Mouse (Mus musculus) heart, embryonic 12.5 days (tissue): Measurements from ENCODE around the gene Slc44a1. TPM values are rescaled to one million over a fixed set of nuclear protein-coding genes. Genes with fewer than 3 reads are reported as not detected.

Source experiments
- ATAC-seq: fragments of 200-750 bp; cut with Nextera tagmentation; 2 replicates; pipeline ENCODE4 v1.8.0; 2017; ENCODE audit warnings: moderate TSS enrichment, moderate library complexity; ENCODE audit not compliant: insufficient number of reproducible peaks, low FRiP score
- H3K27ac ChIP-seq: fragments of 300-500 bp; sonication (generic); 2 replicates; pipeline ENCODE4 v1.5.1; 2016; ENCODE audit warnings: mild to moderate bottlenecking, moderate library complexity; ENCODE audit not compliant: poor library complexity, severe bottlenecking
- H3K27me3 ChIP-seq: fragments of 300-500 bp; sonication (generic); replicated peaks from 2 replicates; pipeline ENCODE4 v1.6.1; 2016; ENCODE audit warnings: mild to moderate bottlenecking, moderate library complexity
- H3K36me3 ChIP-seq: fragments of 300-500 bp; sonication (generic); 2 replicates; pipeline ENCODE4 v1.6.1; 2016; ENCODE audit warnings: mild to moderate bottlenecking, moderate library complexity
- H3K4me1 ChIP-seq: fragments of 300-500 bp; sonication (generic); replicated peaks from 2 replicates; pipeline ENCODE4 v1.6.1; 2016; ENCODE audit warnings: mild to moderate bottlenecking
- H3K4me2 ChIP-seq: fragments of 300-500 bp; sonication (generic); 2 replicates; pipeline ENCODE4 v1.6.1; 2016; ENCODE audit warnings: mild to moderate bottlenecking, moderate library complexity
- H3K4me3 ChIP-seq: fragments of 300-500 bp; sonication (generic); 2 replicates; pipeline ENCODE4 v1.5.1; 2016; ENCODE audit warnings: mild to moderate bottlenecking
- H3K9ac ChIP-seq: fragments of 300-500 bp; sonication (generic); 2 replicates; pipeline ENCODE4 v1.6.1; 2016; ENCODE audit warnings: mild to moderate bottlenecking, moderate library complexity
- H3K9me3 ChIP-seq: fragments of 300-500 bp; sonication (generic); replicated peaks from 2 replicates; pipeline ENCODE4 v1.6.1; 2016; ENCODE audit warnings: mild to moderate bottlenecking, moderate library complexity
- WGBS: fragments of 180-500 bp; shearing (Covaris S2); methylation state at CpG from one replicate; pipeline ENCODE4 v1.1.7; 2016; 5-methylcytosine and 5-hydroxymethylcytosine counted together
- polyA plus RNA-seq: library from polyadenylated mRNA; unstranded; fragments of >200 nt; fragmentation: Nextera tagmentation; extraction: Ambion mirVana; gene quantifications from 2 replicates; pipeline ENCODE4 v1.2.1, GENCODE M21; 2016

The Slc44a1 gene
- polyA plus RNA-seq, 1 experiment from 2014 or later, result 28.7 TPM

GRCm38 (mm10) chr4:53513276-53514081 lies 73.3 kb downstream of the Slc44a1 start:
- H3K9me3 ChIP-seq, result no peaks in the 10 kb centered on the region
- ATAC-seq, result peak; percentile 22; the same call in 1 of the 2 replicates
- H3K27me3 ChIP-seq, result no peaks in the 10 kb centered on the region
- H3K36me3 ChIP-seq, result no peaks in the 10 kb centered on the region
- H3K9ac ChIP-seq, result no peak overlapping the region
- 44% methylated on average over 11 of the region's 11 CpGs for WGBS
- H3K27ac ChIP-seq, result peak overlapping the region; percentile 39; the same call in 1 of the 2 replicates
- peak overlapping the region; percentile 38 for H3K4me2 ChIP-seq
- H3K4me3 ChIP-seq, result no peak overlapping the region
- H3K4me1 ChIP-seq, result peaks cover 51% of the 10 kb centered on the region

- peak overlapping the region; percentile 74 for H3K27ac ChIP-seq
- H3K4me3 ChIP-seq, result no peak overlapping the region
- no peak overlapping the region for H3K9ac ChIP-seq
- peak; percentile 30; the same call in 1 of the 2 replicates for ATAC-seq
- WGBS, result 42% methylated on average over 6 of the region's 6 CpGs
- no peak overlapping the region for H3K4me2 ChIP-seq
- peaks cover 50% of the 10 kb centered on the region for H3K4me1 ChIP-seq
- H3K27me3 ChIP-seq, result no peaks in the 10 kb centered on the region
- no peaks in the 10 kb centered on the region for H3K9me3 ChIP-seq
- H3K36me3 ChIP-seq, result no peaks in the 10 kb centered on the region
Measured at GRCm38 (mm10) chr4:53516011-53516532, 75.9 kb downstream of the Slc44a1 start.

GRCm38 (mm10) chr4:53519429-53519828 lies 79.2 kb downstream of the Slc44a1 start:
- H3K9ac ChIP-seq, result no peak overlapping the region
- H3K9me3 ChIP-seq, result no peaks in the 10 kb centered on the region
- 74% methylated on average over 2 of the region's 2 CpGs for WGBS
- H3K27me3 ChIP-seq, result no peaks in the 10 kb centered on the region
- no peak overlapping the region for H3K4me2 ChIP-seq
- H3K36me3 ChIP-seq, result no peaks in the 10 kb centered on the region
- no peak overlapping the region for H3K4me3 ChIP-seq
- no peak overlapping the region for H3K27ac ChIP-seq
- no peak for ATAC-seq
- peaks cover 25% of the 10 kb centered on the region for H3K4me1 ChIP-seq

GRCm38 (mm10) chr4:53521028-53521427 lies 80.8 kb downstream of the Slc44a1 start:
- Histone ChIP-seq H3K4me2 (no peak overlapping the region), H3K27ac (no peak overlapping the region), H3K36me3 (no peaks in the 10 kb centered on the region), H3K27me3 (no peaks in the 10 kb centered on the region), H3K9ac (no peak overlapping the region), H3K4me3 (no peak overlapping the region), H3K4me1 (peaks cover 21% of the 10 kb centered on the region), H3K9me3 (no peaks in the 10 kb centered on the region)
- 59% methylated on average over 8 of the region's 8 CpGs for WGBS
- ATAC-seq, result no peak

- Histone ChIP-seq H3K36me3 (no peaks in the 10 kb centered on the region), H3K4me2 (no peak overlapping the region), H3K4me3 (no peak overlapping the region), H3K9me3 (no peaks in the 10 kb centered on the region), H3K4me1 (peaks cover 19% of the 10 kb centered on the region; the same call in 1 of the 2 replicates), H3K27ac (no peak overlapping the region), H3K27me3 (no peaks in the 10 kb centered on the region), H3K9ac (no peak overlapping the region)
- no peak for ATAC-seq
- 61% methylated on average over 8 of the region's 8 CpGs for WGBS
Measured at GRCm38 (mm10) chr4:53522655-53523054, 82.4 kb downstream of the Slc44a1 start.

DNA sequence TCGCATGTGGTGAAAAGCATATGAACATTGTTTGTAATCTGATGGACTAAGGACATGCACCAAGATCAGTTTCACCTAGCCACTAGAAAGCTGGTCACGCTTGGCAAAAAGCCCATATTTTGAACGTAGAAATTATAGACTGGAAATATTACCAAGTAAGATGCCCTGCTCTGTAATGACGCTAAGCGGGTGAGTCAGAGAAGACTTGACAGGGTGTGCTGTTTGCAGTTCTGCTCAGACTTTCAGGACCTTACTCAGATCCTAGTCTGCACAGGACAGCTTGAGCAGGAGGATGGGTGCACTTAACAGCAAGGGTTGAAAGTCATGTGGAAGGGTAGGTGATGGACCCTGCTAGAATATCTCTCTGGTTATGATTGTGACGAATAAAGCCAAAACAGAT lies 85.3 kb downstream of the Slc44a1 start:
- Histone ChIP-seq H3K9me3 (no peaks in the 10 kb centered on the region), H3K27ac (no peak overlapping the region), H3K4me2 (no peak overlapping the region), H3K27me3 (no peaks in the 10 kb centered on the region), H3K4me1 (peaks cover 19% of the 10 kb centered on the region; the same call in 1 of the 2 replicates), H3K4me3 (no peak overlapping the region), H3K36me3 (0 out of 2 replicates have a peak, but pooled peaks cover 3% of the 10 kb centered on the region), H3K9ac (no peak overlapping the region)
- no peak for ATAC-seq
- 82% methylated on average over 6 of the region's 6 CpGs for WGBS

GRCm38 (mm10) chr4:53525994-53526393 lies 85.8 kb downstream of the Slc44a1 start:
- H3K36me3 ChIP-seq, result peaks cover 5% of the 10 kb centered on the region; the same call in 1 of the 2 replicates
- H3K4me1 ChIP-seq, result peaks cover 18% of the 10 kb centered on the region; the same call in 1 of the 2 replicates
- no peaks in the 10 kb centered on the region for H3K9me3 ChIP-seq
- H3K27me3 ChIP-seq, result no peaks in the 10 kb centered on the region
- no peak overlapping the region for H3K4me3 ChIP-seq
- no peak overlapping the region for H3K9ac ChIP-seq
- no peak overlapping the region for H3K27ac ChIP-seq
- ATAC-seq, result no peak
- H3K4me2 ChIP-seq, result no peak overlapping the region
- WGBS, result 77% methylated on average over 1 of the region's 1 CpGs

GRCm38 (mm10) chr4:53526446-53526845 lies 86.2 kb downstream of the Slc44a1 start:
- Histone ChIP-seq H3K9ac (no peak overlapping the region), H3K27ac (no peak overlapping the region), H3K9me3 (no peaks in the 10 kb centered on the region), H3K4me1 (peaks cover 14% of the 10 kb centered on the region; the same call in 1 of the 2 replicates), H3K4me3 (no peak overlapping the region), H3K27me3 (no peaks in the 10 kb centered on the region), H3K4me2 (no peak overlapping the region), H3K36me3 (peaks cover 7% of the 10 kb centered on the region)
- 47% methylated on average over 2 of the region's 2 CpGs for WGBS
- ATAC-seq, result no peak

DNA sequence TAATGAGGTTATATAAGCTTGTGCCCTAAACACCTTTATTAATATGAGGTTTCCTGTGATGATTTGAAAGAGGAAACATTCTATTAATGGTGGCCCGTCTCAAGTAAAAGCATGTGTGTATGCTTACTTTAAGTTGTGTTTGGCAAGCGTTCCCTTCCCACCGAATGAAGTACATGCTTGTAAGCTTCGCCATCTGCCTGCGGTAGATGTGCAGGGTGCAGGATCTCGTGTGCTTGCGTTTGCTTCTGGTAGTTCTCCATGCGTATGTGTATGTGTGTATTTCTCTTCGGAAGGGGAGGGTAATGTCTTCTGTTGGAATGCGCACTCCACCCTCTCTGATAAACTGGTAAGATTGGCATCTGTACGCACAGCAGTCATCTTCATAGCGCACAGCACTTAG lies 95.6 kb downstream of the Slc44a1 start:
- H3K9ac ChIP-seq, result no peak overlapping the region
- no peak overlapping the region for H3K4me2 ChIP-seq
- no peak overlapping the region for H3K27ac ChIP-seq
- WGBS, result 87% methylated on average over 12 of the region's 12 CpGs
- peaks cover 8% of the 10 kb centered on the region for H3K36me3 ChIP-seq
- H3K27me3 ChIP-seq, result no peaks in the 10 kb centered on the region
- H3K4me3 ChIP-seq, result no peak overlapping the region
- ATAC-seq, result no peak
- H3K9me3 ChIP-seq, result no peaks in the 10 kb centered on the region
- H3K4me1 ChIP-seq, result 0 out of 2 replicates have a peak, but pooled peaks cover 2% of the 10 kb centered on the region

DNA sequence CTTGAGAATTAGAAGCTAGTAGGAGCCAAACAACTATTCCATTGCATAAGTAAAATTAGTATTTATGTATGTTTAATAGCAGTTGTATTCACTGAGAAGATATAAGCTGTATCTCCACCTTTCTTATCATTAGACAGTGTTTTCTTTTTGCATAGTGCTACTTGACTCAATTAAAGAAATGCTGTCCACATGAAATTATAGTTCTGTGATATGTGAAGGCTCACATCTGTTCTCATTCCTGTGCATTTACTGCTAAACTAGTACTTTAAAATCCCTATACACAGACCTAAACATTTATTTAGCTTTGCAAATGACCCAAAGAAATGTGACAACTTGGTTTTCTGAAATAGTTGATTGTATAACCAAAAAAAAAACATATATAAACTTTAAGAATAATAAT lies 96.9 kb downstream of the Slc44a1 start:
- 0 out of 2 replicates have a peak, but pooled peaks cover 2% of the 10 kb centered on the region for H3K4me1 ChIP-seq
- H3K9ac ChIP-seq, result no peak overlapping the region
- no peak overlapping the region for H3K27ac ChIP-seq
- H3K9me3 ChIP-seq, result no peaks in the 10 kb centered on the region
- H3K4me3 ChIP-seq, result no peak overlapping the region
- ATAC-seq, result no peak
- H3K36me3 ChIP-seq, result peaks cover 6% of the 10 kb centered on the region
- H3K27me3 ChIP-seq, result no peaks in the 10 kb centered on the region
- no peak overlapping the region for H3K4me2 ChIP-seq

GRCm38 (mm10) chr4:53537539-53537938 lies 97.3 kb downstream of the Slc44a1 start:
- Histone ChIP-seq H3K9me3 (no peaks in the 10 kb centered on the region), H3K4me3 (no peak overlapping the region), H3K27ac (no peak overlapping the region), H3K36me3 (peaks cover 10% of the 10 kb centered on the region), H3K9ac (no peak overlapping the region), H3K4me2 (no peak overlapping the region), H3K27me3 (no peaks in the 10 kb centered on the region), H3K4me1 (0 out of 2 replicates have a peak, but pooled peaks cover 2% of the 10 kb centered on the region)
- no peak for ATAC-seq
- 60% methylated on average over 2 of the region's 2 CpGs for WGBS
